Mouse (Mus musculus) ES-E14 (cell line): ENCODE measurements around the gene Wdr4.

Experiments used
- MAFK ChIP-seq: IDR thresholded peaks from 2 replicates; pipeline ENCODE4 v1.6.1; 2014; ENCODE audit warnings: mild to moderate bottlenecking, low read depth, low read length, inconsistent platforms; ENCODE audit not compliant: insufficient read depth
- ZNF384 ChIP-seq: IDR thresholded peaks from 2 replicates; pipeline ENCODE4 v1.6.1; 2012; ENCODE audit warnings: low read depth, low read length, inconsistent platforms

DNA sequence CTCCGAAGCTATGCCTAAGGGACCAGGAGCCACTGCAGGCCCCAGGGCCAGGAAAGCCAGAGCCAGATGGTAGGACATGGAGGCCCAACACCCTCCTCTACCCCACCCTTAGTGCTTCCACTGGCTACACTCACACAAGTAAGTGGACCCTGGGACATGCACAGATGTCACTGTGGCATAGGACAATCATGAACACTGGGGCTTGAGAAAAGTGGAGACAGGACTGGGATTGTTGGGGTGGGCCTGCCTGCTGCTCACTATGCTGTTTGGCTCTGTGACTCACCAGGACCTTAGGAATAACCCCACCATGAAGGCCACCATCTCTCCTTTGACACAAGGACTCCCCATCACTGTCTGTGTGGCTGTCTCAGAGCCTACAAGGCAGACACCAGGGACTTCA, 24.8 kb downstream of the Wdr4 start:
- TF ChIP-seq ZNF384 (no peak), MAFK (no peak)
